Mouse (Mus musculus) heart, embryonic 11.5 days (tissue): Measurements from ENCODE around the gene Olfr221. TPM values are rescaled to one million over a fixed set of nuclear protein-coding genes. Genes with fewer than 3 reads are reported as not detected.

Experiments used
- ATAC-seq: fragments of 200-750 bp; cut with Nextera tagmentation; replicated peaks from 2 replicates; pipeline ENCODE4 v1.8.0; 2017; ENCODE audit warnings: moderate library complexity; ENCODE audit not compliant: insufficient number of reproducible peaks, low FRiP score, low TSS enrichment
- H3K27ac ChIP-seq: fragments of 300-500 bp; sonication (generic); 2 replicates; pipeline ENCODE4 v1.5.1; 2014; ENCODE audit warnings: mild to moderate bottlenecking, low read depth, low read length
- H3K27me3 ChIP-seq: fragments of 300-500 bp; sonication (generic); 2 replicates; pipeline ENCODE4 v1.6.1; 2014; ENCODE audit warnings: mild to moderate bottlenecking, low read length, mixed read lengths; ENCODE audit not compliant: control insufficient read depth, insufficient read depth
- H3K36me3 ChIP-seq: fragments of 300-500 bp; sonication (generic); 2 replicates; pipeline ENCODE4 v1.6.1; 2014; ENCODE audit warnings: mild to moderate bottlenecking, low read length, moderate library complexity, mixed read lengths; ENCODE audit not compliant: control insufficient read depth, insufficient read depth
- H3K4me1 ChIP-seq: fragments of 300-500 bp; sonication (generic); 2 replicates; pipeline ENCODE4 v1.6.1; 2014; ENCODE audit warnings: low read length; ENCODE audit not compliant: control insufficient read depth, insufficient read depth
- H3K4me2 ChIP-seq: fragments of 300-500 bp; sonication (generic); 2 replicates; pipeline ENCODE4 v1.6.1; 2014; ENCODE audit warnings: mild to moderate bottlenecking, moderate library complexity
- H3K4me3 ChIP-seq: fragments of 300-500 bp; sonication (generic); 2 replicates; pipeline ENCODE4 v1.5.1; 2014; ENCODE audit warnings: low read depth, low read length
- H3K9ac ChIP-seq: fragments of 300-500 bp; sonication (generic); 2 replicates; pipeline ENCODE4 v1.6.1; 2014; ENCODE audit warnings: mild to moderate bottlenecking, low read depth, low read length, moderate library complexity
- H3K9me3 ChIP-seq: fragments of 300-500 bp; sonication (generic); replicated peaks from 2 replicates; pipeline ENCODE4 v1.6.1; 2016; ENCODE audit warnings: low read length; ENCODE audit not compliant: control insufficient read depth
- WGBS: fragments of 180-500 bp; shearing (Covaris S2); extraction: QIAGEN DNeasy Blood & Tissue Kit; methylation state at CpG from one replicate; pipeline ENCODE4 v1.1.7; 2014; ENCODE audit not compliant: insufficient replicate concordance; 5-methylcytosine and 5-hydroxymethylcytosine counted together
- polyA plus RNA-seq: library from polyadenylated mRNA; unstranded; fragments of >200 nt; fragmentation: Nextera tagmentation; extraction: Ambion mirVana; gene quantifications from 2 replicates; pipeline ENCODE4 v1.2.1, GENCODE M21; 2014

Olfr221 gene
- polyA plus RNA-seq, 1 experiment from 2014 or later: not detected

DNA sequence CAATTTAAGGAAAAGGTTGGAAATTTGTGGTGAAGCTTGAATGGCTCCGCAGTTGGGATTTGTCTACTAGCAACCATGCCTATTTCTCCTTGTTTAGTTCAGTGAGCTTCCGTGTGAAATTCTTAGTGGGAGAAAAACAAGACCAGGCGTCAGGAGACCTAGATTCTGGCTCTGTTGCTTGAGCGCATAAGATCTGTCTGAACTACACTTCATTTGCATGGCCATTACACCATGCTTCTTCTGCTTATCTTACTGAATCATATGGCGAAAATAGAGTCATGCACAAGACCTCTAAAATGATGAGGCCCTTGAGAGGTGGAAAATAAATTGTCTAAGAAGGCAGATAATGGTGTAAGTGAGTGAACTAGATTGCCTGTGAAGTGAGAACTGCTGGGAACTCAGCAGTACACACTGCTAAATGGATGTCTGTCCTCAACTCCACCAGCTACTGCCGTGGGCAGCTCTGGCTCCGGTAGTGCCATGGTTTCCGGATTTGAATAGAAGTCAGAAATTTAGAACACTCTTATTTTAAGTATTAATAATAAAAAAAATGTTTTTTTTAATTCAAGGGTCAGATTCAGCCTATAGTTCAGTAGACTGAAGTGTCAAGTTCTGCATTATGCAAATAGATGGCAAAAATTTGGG, 20.6 kb downstream of the Olfr221 start:
- no peak overlapping the region for H3K4me3 ChIP-seq
- peak overlapping the region; percentile 100; the same call in 1 of the 2 replicates for H3K27ac ChIP-seq
- H3K27me3 ChIP-seq: no peaks in the 10 kb centered on the region
- WGBS: 86% methylated on average over 8 of the region's 8 CpGs
- no peaks in the 10 kb centered on the region for H3K36me3 ChIP-seq
- peak overlapping the region; percentile 86 for H3K4me2 ChIP-seq
- no peaks in the 10 kb centered on the region for H3K9me3 ChIP-seq
- peaks cover 20% of the 10 kb centered on the region for H3K4me1 ChIP-seq
- H3K9ac ChIP-seq: no peak overlapping the region
- no peak for ATAC-seq

DNA sequence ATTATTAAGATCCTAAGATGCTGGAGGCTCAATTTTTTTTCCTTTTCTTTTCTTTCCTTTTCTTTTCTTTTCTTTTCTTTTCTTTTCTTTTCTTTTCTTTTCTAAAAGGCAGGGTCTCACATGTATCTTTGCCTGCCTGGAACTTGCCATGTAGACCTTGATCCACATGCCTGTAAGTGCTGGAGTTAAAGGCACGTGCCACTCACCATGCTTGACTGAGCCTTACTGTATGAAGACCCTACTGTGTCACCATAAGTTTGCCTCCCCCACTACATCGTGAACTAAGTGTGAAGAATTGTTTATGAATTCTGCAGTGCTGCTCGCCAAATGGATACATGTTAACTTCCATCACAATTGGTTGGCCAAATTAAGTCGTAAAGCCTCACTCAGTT, 21.1 kb downstream of the Olfr221 start:
- no peaks in the 10 kb centered on the region for H3K27me3 ChIP-seq
- peak overlapping the region; percentile 98; the same call in 1 of the 2 replicates for H3K9ac ChIP-seq
- peak overlapping the region; percentile 63; the same call in 1 of the 2 replicates for H3K4me3 ChIP-seq
- H3K9me3 ChIP-seq: no peaks in the 10 kb centered on the region
- H3K36me3 ChIP-seq: no peaks in the 10 kb centered on the region
- WGBS: 71% methylated on average over 4 of the region's 4 CpGs
- no peak for ATAC-seq
- H3K4me2 ChIP-seq: peak overlapping the region; percentile 86
- H3K27ac ChIP-seq: peak overlapping the region; percentile 100
- H3K4me1 ChIP-seq: peaks cover 26% of the 10 kb centered on the region

DNA sequence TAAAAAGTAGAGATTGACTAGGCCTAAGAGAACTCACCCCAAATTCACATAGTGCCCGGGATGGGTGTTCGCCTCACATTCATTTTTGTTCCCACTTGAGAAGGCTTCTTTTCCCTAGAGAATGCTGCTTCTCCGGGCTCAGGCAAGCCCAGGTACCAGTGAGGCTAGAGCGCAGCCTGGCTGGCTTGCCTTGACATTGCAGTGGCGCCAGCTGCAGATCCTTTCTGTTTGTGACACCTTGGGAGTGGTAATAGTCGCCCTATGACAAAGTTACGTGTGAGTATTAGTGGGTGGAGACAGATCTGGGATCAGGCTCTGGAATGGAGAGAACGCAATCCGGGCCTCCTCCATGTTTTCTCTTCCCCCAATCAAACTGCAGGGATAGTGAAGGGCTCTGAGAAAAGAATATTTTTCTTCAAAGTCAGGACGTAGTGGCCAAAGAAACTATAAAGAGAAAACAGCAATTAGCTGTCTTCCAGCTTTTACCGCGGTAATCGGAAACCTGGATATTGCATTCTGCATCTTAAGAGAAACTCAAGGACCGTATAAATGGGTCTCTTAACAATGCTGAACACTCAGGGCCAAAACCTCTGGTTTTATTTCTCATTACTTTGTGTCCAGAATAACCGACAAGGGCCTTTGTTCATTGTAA, 21.6 kb downstream of the Olfr221 start, which contains the start of gene Zfp219:
Gene Zfp219 (minus strand): TSS at position 248 of the 652 bp plus-strand sequence.
- Histone ChIP-seq H3K27me3 (no peaks in the 10 kb centered on the region), H3K9me3 (no peaks in the 10 kb centered on the region), H3K9ac (peak within 1 kb of the TSS; percentile 98), H3K4me1 (peaks cover 31% of the 10 kb centered on the region), H3K27ac (peak within 1 kb of the TSS; percentile 100), H3K4me3 (peak within 1 kb of the TSS; percentile 63), H3K36me3 (no peaks in the 10 kb centered on the region), H3K4me2 (peak within 1 kb of the TSS; percentile 86)
- 11% methylated on average over 15 of the region's 15 CpGs for WGBS
- peak; percentile 61 for ATAC-seq

DNA sequence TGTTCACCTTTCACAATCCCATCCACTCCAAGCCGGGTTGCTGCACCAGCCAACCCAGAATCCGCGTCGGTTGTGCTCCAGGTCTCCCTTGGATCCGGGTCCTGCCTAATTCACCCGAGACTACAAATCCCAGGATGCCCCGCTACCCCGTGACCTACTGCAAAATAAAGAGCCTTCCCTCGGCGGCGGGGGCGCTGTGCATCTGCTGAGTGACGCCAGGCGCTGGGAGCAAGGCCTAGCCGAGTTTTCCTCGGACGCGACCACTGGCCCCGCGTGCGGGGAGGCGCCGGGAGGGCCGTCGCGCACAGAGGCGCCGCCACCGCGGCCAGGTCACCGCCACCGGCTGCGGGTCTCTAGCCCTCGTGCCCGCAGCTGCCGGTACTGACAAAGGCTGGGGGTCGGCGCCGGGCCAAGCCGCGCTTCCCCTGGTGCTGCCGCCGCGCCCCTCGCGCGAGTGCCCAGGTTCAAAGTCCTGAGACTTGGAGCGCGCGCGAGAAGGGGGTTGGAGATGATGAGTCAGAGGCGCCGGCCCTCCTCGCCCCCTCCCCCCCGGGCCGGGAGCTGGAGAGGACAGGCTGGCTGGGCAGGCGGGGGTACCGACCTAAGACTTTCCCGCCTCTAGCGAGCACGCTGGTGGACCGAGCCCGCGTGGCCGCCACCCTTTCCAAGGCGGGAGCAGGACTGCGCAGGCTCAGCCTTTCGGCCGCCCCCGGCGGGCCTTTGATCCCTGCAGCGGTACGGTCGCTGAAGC, 22.5 kb downstream of the Olfr221 start:
- under 1% methylated on average over 74 of the region's 74 CpGs for WGBS
- Histone ChIP-seq H3K4me2 (peak overlapping the region; percentile 86), H3K4me1 (peaks cover 37% of the 10 kb centered on the region), H3K27ac (peak overlapping the region; percentile 100), H3K9ac (peak overlapping the region; percentile 98), H3K36me3 (no peaks in the 10 kb centered on the region), H3K4me3 (peak overlapping the region; percentile 63), H3K9me3 (no peaks in the 10 kb centered on the region), H3K27me3 (no peaks in the 10 kb centered on the region)
- ATAC-seq: peak; percentile 87

DNA sequence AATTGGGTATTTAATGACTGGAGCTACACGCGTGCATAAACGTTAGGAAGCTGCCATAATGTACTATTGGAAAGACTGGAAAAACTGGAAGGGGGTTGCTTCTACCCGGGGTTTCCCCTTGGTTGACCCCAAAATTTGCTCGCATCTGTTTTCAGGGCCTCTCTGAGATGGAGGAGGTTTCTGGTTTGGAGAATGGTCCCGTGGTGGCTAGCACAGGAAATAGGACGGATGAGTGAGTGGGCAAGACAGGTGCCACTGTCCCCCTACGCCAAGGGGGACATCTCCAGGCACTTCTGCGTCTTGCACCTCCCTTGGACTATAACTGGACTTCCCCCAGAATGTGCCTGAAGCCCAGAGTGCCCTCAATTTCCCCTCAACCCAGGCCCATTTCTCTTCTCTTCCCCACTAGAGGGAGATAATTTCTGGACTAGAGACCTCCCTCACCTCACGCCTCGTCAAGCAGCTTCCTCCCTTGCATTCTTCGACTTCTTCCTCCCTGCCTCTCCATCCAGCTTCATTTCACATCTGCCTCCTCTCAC, 23.1 kb downstream of the Olfr221 start:
- Histone ChIP-seq H3K4me3 (peak overlapping the region; percentile 63), H3K27ac (peak overlapping the region; percentile 100), H3K9ac (peak overlapping the region; percentile 98), H3K9me3 (no peaks in the 10 kb centered on the region), H3K27me3 (no peaks in the 10 kb centered on the region), H3K4me2 (peak overlapping the region; percentile 86), H3K36me3 (no peaks in the 10 kb centered on the region), H3K4me1 (peaks cover 37% of the 10 kb centered on the region)
- 38% methylated on average over 12 of the region's 12 CpGs for WGBS
- peak; percentile 2 for ATAC-seq

DNA sequence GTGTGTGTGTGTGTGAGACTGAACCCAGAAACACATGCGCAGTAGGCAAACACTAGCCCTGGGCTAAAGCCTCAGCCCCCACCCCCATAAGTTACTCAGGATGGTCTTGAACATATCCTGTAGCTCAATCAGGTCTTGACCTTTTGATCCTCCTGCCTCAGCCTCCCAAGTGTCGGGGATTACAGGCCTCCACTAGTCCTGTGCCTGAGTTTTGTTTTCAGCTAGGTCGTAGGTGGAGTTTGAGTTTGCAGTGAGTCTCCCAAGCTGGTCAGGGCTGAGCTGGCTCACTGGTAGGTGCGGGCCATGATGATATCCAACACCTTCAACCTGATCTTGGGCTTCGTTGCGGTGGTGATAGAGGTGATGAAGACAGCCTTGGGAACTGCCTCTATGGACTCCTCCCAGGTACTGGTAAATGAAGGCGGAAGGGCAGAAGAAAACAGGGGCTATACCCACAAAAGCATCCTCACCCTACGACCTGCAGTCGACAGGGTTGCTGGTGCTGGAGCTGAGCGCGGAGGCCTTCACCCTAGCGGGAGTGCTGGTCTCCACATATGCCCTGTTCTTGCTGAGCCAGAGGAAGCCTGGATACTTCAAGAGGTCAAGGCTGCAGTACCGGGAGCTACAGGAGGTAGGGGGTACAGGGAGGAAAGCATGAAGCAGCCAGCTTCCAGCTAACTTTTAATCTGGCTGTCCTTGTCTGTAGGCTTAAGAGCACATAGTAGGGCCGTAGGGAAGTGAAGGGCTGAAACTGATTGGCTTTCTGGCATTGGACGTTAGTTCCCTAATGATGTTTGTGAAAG, 23.8 kb downstream of the Olfr221 start:
- Histone ChIP-seq H3K4me2 (peak overlapping the region; percentile 86), H3K4me3 (peak overlapping the region; percentile 63; the same call in 1 of the 2 replicates), H3K27ac (peak overlapping the region; percentile 100), H3K9me3 (no peaks in the 10 kb centered on the region), H3K36me3 (no peaks in the 10 kb centered on the region), H3K27me3 (no peaks in the 10 kb centered on the region), H3K4me1 (peaks cover 37% of the 10 kb centered on the region), H3K9ac (peak overlapping the region; percentile 98)
- ATAC-seq: no peak
- 89% methylated on average over 15 of the region's 15 CpGs for WGBS

DNA sequence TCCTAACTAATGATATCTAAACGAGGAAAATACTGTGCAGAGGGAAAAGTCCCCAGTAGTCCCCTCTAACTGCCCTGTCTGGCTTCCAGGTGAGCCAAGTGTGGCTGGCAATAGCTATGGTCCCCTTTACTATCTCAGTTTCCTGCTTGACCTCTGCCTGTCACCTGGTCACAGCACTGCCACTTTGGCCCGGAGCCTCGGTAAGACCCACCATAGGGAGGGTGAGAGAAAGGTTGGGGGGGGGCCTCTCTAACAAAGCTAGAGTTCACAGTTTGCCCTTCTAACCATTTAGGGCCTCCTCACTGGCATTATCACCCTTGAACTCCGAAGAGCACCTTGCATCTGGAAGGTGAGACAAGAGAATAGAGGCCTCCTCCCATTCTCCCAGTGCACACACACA, 24.6 kb downstream of the Olfr221 start:
- ATAC-seq: no peak
- WGBS: 72% methylated on average over 4 of the region's 4 CpGs
- H3K36me3 ChIP-seq: no peaks in the 10 kb centered on the region

More for the DNA sequence above, 24.6 kb downstream of the Olfr221 start:
- Histone ChIP-seq H3K9me3 (no peaks in the 10 kb centered on the region), H3K27me3 (no peaks in the 10 kb centered on the region), H3K4me1 (peaks cover 35% of the 10 kb centered on the region), H3K9ac (no peak overlapping the region), H3K27ac (no peak overlapping the region), H3K4me3 (no peak overlapping the region), H3K4me2 (no peak overlapping the region)
